Mouse (Mus musculus) large intestine, adult 2 months (tissue): ENCODE measurements at regions not wholly inside any gene's neighbourhood (a gene's known extent, or its start where the extent isn't known, plus 50 kb on each side); places are given as distances from the start of the nearest gene placed in this dataset.

Experiments
- DNase-seq: peaks from one replicate; pipeline ENCODE4 v3.0.0-alpha.2; 2012; ENCODE audit warnings: low read depth, low spot score
- WGBS: fragments of 180-500 bp; shearing (Covaris S2); methylation state at CpG from one replicate; pipeline ENCODE4 v1.1.7; 2018; 5-methylcytosine and 5-hydroxymethylcytosine counted together

- WGBS: 78% methylated on average over 4 of the region's 4 CpGs
- DNase-seq: no peak
These were observed 83.3 kb upstream of the Pabpc6 start for GRCm38 (mm10) chr17:9752848-9753247.

GRCm38 (mm10) chr17:9751348-9752170 lies 82.0 kb upstream of the Pabpc6 start:
- no peak for DNase-seq
- 46% methylated on average over 13 of the region's 13 CpGs for WGBS

GRCm38 (mm10) chr17:9750046-9750445 lies 80.5 kb upstream of the Pabpc6 start:
- WGBS: 83% methylated on average over 8 of the region's 8 CpGs

GRCm38 (mm10) chr17:9749301-9749700 lies 79.8 kb upstream of the Pabpc6 start:
- DNase-seq: no peak
- 90% methylated on average over 3 of the region's 3 CpGs for WGBS

More at GRCm38 (mm10) chr17:9750046-9750445, 80.5 kb upstream of the Pabpc6 start:
- no peak for DNase-seq

GRCm38 (mm10) chr17:9747893-9748292 lies 78.4 kb upstream of the Pabpc6 start:
- 73% methylated on average over 2 of the region's 2 CpGs for WGBS

GRCm38 (mm10) chr17:9743342-9743741 lies 73.8 kb upstream of the Pabpc6 start:
- WGBS: 77% methylated on average over 5 of the region's 5 CpGs
- no peak for DNase-seq

More at GRCm38 (mm10) chr17:9747893-9748292, 78.4 kb upstream of the Pabpc6 start:
- DNase-seq: no peak

- DNase-seq: no peak
- 80% methylated on average over 5 of the region's 5 CpGs for WGBS
These were observed 71.8 kb upstream of the Pabpc6 start for GRCm38 (mm10) chr17:9741321-9741720.

- no peak for DNase-seq
- 61% methylated on average over 3 of the region's 3 CpGs for WGBS
These were observed 59.5 kb upstream of the Pabpc6 start for GRCm38 (mm10) chr17:9729020-9729419.

- 64% methylated on average over 10 of the region's 10 CpGs for WGBS
- DNase-seq: no peak
These were observed 56.4 kb upstream of the Pabpc6 start for GRCm38 (mm10) chr17:9725704-9726469.

GRCm38 (mm10) chr17:9723484-9723883 lies 54.0 kb upstream of the Pabpc6 start:
- DNase-seq: peak; percentile 8
- WGBS: 14% methylated on average over 4 of the region's 4 CpGs

GRCm38 (mm10) chr17:9722709-9723108 lies 53.2 kb upstream of the Pabpc6 start:
- 29% methylated on average over 4 of the region's 4 CpGs for WGBS
- DNase-seq: no peak
